Mouse (Mus musculus) CH12.LX (cell line): Measurements from ENCODE around the gene Syce1.

ENCODE experiments used
- CHD2 ChIP-seq: IDR thresholded peaks from 2 replicates; pipeline ENCODE4 v1.6.1; 2011; ENCODE audit warnings: low read length, improper control_type of control experiment
- CTCF ChIP-seq, 2 experiments: IDR thresholded peaks in 1 of 2; conservative IDR thresholded peaks in 1 of 2; 2 replicates each; pipeline ENCODE4 v1.5.1; 2011 to 2012; ENCODE audit warnings: low read depth in 2 of 2, low read length in 2 of 2, improper control_type of control experiment in 1 of 2, inconsistent platforms in 1 of 2, mild to moderate bottlenecking in 1 of 2, moderate library complexity in 1 of 2
- ELF1 ChIP-seq: IDR thresholded peaks from 2 replicates; pipeline ENCODE4 v1.6.1; 2014; ENCODE audit warnings: low read depth, mild to moderate bottlenecking, inconsistent platforms, low read length, improper control_type of control experiment
- EP300 ChIP-seq: IDR thresholded peaks from 2 replicates; pipeline ENCODE4 v1.6.1; 2011; ENCODE audit warnings: low read length, improper control_type of control experiment
- NRF1 ChIP-seq: IDR thresholded peaks from 2 replicates; pipeline ENCODE4 v1.6.1; 2014; ENCODE audit warnings: low read depth, mild to moderate bottlenecking, inconsistent platforms, low read length, improper control_type of control experiment, moderate library complexity
- POLR2A ChIP-seq: IDR thresholded peaks from 2 replicates; pipeline ENCODE4 v1.6.1; 2011; ENCODE audit warnings: low read depth, mild to moderate bottlenecking, improper control_type of control experiment, low read length
- TBP ChIP-seq: conservative IDR thresholded peaks from 2 replicates; pipeline ENCODE4 v1.6.1; 2011; ENCODE audit warnings: low read depth, low read length, improper control_type of control experiment

- TF ChIP-seq POLR2A (no peak), CHD2 (no peak), CTCF (conservative IDR thresholded peaks at IDR 0.05 in 1 of 2, IDR thresholded peaks at IDR 0.05 in 1 of 2; ENCODE audit: low read depth in 2 of 2, low read length in 2 of 2) (no peak), EP300 (no peak), ELF1 (no peak), TBP (no peak), NRF1 (no peak)
Observed at GRCm38 (mm10) chr7:140835758-140836087, 48.1 kb upstream of the Syce1 start.
